15 mouse cellular contexts compared by ENCODE assay signal in the genomic region with DNA sequence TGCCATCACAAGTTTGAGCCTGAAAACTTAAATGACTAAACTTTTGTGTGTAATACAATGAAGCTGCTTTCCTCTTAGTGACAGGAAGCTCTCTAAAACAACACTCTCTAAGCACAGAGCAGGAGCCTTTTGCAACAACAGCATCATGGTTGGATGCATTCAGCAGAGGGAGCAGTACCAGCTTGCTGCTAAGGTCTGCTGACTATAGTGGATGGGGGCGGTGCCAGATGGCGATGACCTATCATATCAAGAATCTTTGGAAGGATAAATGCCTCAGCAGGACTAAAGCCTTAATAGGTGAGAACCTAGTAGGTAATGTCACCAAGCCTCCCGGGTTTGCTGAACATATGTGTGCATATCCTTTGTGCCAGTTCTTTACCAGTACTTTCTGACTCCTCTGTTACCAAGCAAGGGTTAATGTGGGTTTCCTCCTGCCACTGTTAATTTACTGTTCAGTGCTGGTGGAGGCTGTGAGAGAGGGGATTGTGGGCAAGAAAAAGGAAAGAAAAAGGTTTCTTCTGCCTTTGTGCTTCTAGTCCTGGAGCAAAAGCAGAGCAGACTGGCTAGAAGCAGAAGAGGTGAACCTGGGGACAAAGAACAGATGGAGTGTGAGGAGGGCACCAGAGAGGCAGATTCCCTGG.
DNase-seq lines count a peak whose midpoint lies in the region; ATAC-seq and TF ChIP-seq lines count a peak whose summit lies in the region.
"Had no signal": no experiment of that assay in that cellular context is flagged by ENCODE, and none has a peak within 500 bp of the region (broad histone marks: within the 10 kb centered on the region; RNA-seq: fewer than 3 reads in every experiment).

No protein-coding gene starts in this region.

- TF ChIP-seq CTCF in Patski (IDR thresholded peaks at IDR 0.05), result no peak

- POLR2A ChIA-PET in Patski (lab: Charles Lee), result no interaction called here

- peaks cover 6% of the 10 kb centered on the region; the same call in 1 of the 2 replicates for H3K4me1 ChIP-seq in hindbrain, embryonic 10.5 days (replicated peaks)
- H3K4me1 ChIP-seq in hindbrain, embryonic 12.5 days, result peaks cover 3% of the 10 kb centered on the region; the same call in 1 of the 2 replicates
- H3K4me1 ChIP-seq: liver, embryonic 15.5 days had no signal

- peak overlapping the region; percentile 29; the same call in 1 of the 2 replicates for H3K27ac ChIP-seq in hindbrain, embryonic 10.5 days
- no peak overlapping the region for H3K27ac ChIP-seq in hindbrain, embryonic 12.5 days
- H3K27ac ChIP-seq: embryonic facial prominence, embryonic 13.5 days; hindbrain, embryonic 14.5 days; layer of hippocampus, adult 2 months; liver, embryonic 15.5 days had no signal

- in situ Hi-C loops in Patski (cut with MboI; ENCODE audit: low pct_unique_long_range_greater_than_20kb), result no loop called here

- no peaks in the 10 kb centered on the region; the same call in 1 of the 2 replicates for H3K27me3 ChIP-seq in hindbrain, embryonic 10.5 days (ENCODE audit: insufficient read depth, poor library complexity, severe bottlenecking)
- H3K27me3 ChIP-seq in hindbrain, embryonic 12.5 days, result no peaks in the 10 kb centered on the region
- H3K27me3 ChIP-seq in Patski, result no peaks in the 10 kb centered on the region
- H3K27me3 ChIP-seq: CH12.LX; embryonic facial prominence, embryonic 13.5 days; liver, embryonic 15.5 days had no signal

- DNase-seq in hindbrain, embryonic 10.5 days (ENCODE audit: low spot score), result no peak
- peak; percentile 6 for DNase-seq in 3T3-L1 (ENCODE audit: low read depth, low spot score)
- no peak for DNase-seq in Patski (ENCODE audit: low read depth, low spot score)
- DNase-seq in spleen, postnatal 10 days (ENCODE audit: low spot score in 2 of 2), result no peak
- DNase-seq in ovary, postnatal 14 days (ENCODE audit: low spot score), result no peak
- no peak for DNase-seq in adrenal gland, postnatal 14 days
- DNase-seq: adrenal gland, postnatal 36 days; lung, postnatal 4 days had no signal

- H3K9ac ChIP-seq in hindbrain, embryonic 12.5 days, result no peak overlapping the region
- H3K9ac ChIP-seq: embryonic facial prominence, embryonic 13.5 days; hindbrain, embryonic 14.5 days; liver, embryonic 15.5 days had no signal

- CTCF ChIA-PET in Patski (lab: Charles Lee), result no interaction called here

- no peak for ATAC-seq in hindbrain, embryonic 12.5 days (ENCODE audit: low FRiP score)
- peak; percentile 78 for ATAC-seq in Patski
- ATAC-seq in common myeloid progenitor, adult 5-6 weeks (replicated peaks; ENCODE audit: low read depth, poor library complexity, severe bottlenecking), result peak; percentile 85

- H3K36me3 ChIP-seq in hindbrain, embryonic 10.5 days, result no peaks in the 10 kb centered on the region
- no peaks in the 10 kb centered on the region for H3K36me3 ChIP-seq in hindbrain, embryonic 12.5 days
- H3K36me3 ChIP-seq: embryonic facial prominence, embryonic 13.5 days; liver, embryonic 15.5 days had no signal

- 75% methylated on average over 3 of the region's 3 CpGs for WGBS in hindbrain, embryonic 10.5 days
- 75% methylated on average over 3 of the region's 3 CpGs for WGBS in hindbrain, embryonic 12.5 days

- no peak overlapping the region for H3K4me3 ChIP-seq in hindbrain, embryonic 10.5 days
- no peak overlapping the region for H3K4me3 ChIP-seq in hindbrain, embryonic 12.5 days
- H3K4me3 ChIP-seq: embryonic facial prominence, embryonic 13.5 days; layer of hippocampus, adult 2 months; liver, embryonic 15.5 days had no signal

- no peak overlapping the region for H3K4me2 ChIP-seq in hindbrain, embryonic 12.5 days (replicated peaks)
- H3K4me2 ChIP-seq: embryonic facial prominence, embryonic 13.5 days; hindbrain, embryonic 14.5 days; liver, embryonic 15.5 days had no signal

- H3K9me3 ChIP-seq in hindbrain, embryonic 10.5 days, result no peaks in the 10 kb centered on the region
- no peaks in the 10 kb centered on the region for H3K9me3 ChIP-seq in hindbrain, embryonic 12.5 days (replicated peaks)
- H3K9me3 ChIP-seq: embryonic facial prominence, embryonic 13.5 days; liver, embryonic 15.5 days had no signal
